Mouse (Mus musculus): ENCODE measurements around the gene Map4k2. TPM values are rescaled to one million over a fixed set of nuclear protein-coding genes. Genes with fewer than 3 reads are reported as not detected.

Gene Map4k2
- total RNA-seq (2021), result 10 to 100 TPM; 42.6 to 44.3 TPM

- DNase-seq (ENCODE audit: low spot score), result peak; percentile 73
- intact Hi-C loops (cut with DNase I), result loop anchor here (2.0 kb wide), 1 partner anchor 22 kb away; the partner anchor contains the start of gene Sf1
Measured at GRCm38 (mm10) chr19:6340524-6341452, at the start of gene Map4k2. Gene Map4k2, plus strand, starts transcription at chr19:6341135.

GRCm38 (mm10) chr19:6292262-6292661 lies 48.7 kb upstream of the Map4k2 start:
- intact Hi-C loops (cut with DNase I), result no loop called here
- no peak for DNase-seq (ENCODE audit: low spot score)

- DNase-seq (ENCODE audit: low spot score), result no peak
- intact Hi-C loops (cut with DNase I), result no loop called here
Measured at GRCm38 (mm10) chr19:6294301-6294700, 46.6 kb upstream of the Map4k2 start.

GRCm38 (mm10) chr19:6296551-6297210 lies 44.3 kb upstream of the Map4k2 start:
- intact Hi-C loops (cut with DNase I), result no loop called here
- DNase-seq (ENCODE audit: low spot score), result no peak

GRCm38 (mm10) chr19:6297641-6298040 lies 43.3 kb upstream of the Map4k2 start:
- intact Hi-C loops (cut with DNase I), result no loop called here
- peak; percentile 60 for DNase-seq (ENCODE audit: low spot score)

GRCm38 (mm10) chr19:6299003-6299402 lies 41.9 kb upstream of the Map4k2 start:
- intact Hi-C loops (cut with DNase I), result no loop called here
- no peak for DNase-seq (ENCODE audit: low spot score)

- peak; percentile 49 for DNase-seq (ENCODE audit: low spot score)
- intact Hi-C loops (cut with DNase I), result no loop called here
Measured at GRCm38 (mm10) chr19:6299450-6300267, 41.3 kb upstream of the Map4k2 start.

GRCm38 (mm10) chr19:6300402-6300841 lies 40.5 kb upstream of the Map4k2 start:
- intact Hi-C loops (cut with DNase I), result no loop called here
- peak; percentile 70 for DNase-seq (ENCODE audit: low spot score)

GRCm38 (mm10) chr19:6302114-6302513 lies 38.8 kb upstream of the Map4k2 start:
- intact Hi-C loops (cut with DNase I), result no loop called here
- DNase-seq (ENCODE audit: low spot score), result no peak

GRCm38 (mm10) chr19:6302522-6302921 lies 38.4 kb upstream of the Map4k2 start:
- intact Hi-C loops (cut with DNase I), result no loop called here
- DNase-seq (ENCODE audit: low spot score), result peak; percentile 77

GRCm38 (mm10) chr19:6303831-6304230 lies 37.1 kb upstream of the Map4k2 start:
- intact Hi-C loops (cut with DNase I), result loop anchor here (1.0 kb wide), 1 partner anchor 36 kb away; no protein-coding TSS in a partner anchor
- no peak for DNase-seq (ENCODE audit: low spot score)

GRCm38 (mm10) chr19:6304787-6305516 lies 36.0 kb upstream of the Map4k2 start:
- intact Hi-C loops (cut with DNase I), result loop anchor here (1.0 kb wide), 1 partner anchor 37 kb away; no protein-coding TSS in a partner anchor
- peak; percentile 84 for DNase-seq (ENCODE audit: low spot score)

GRCm38 (mm10) chr19:6305517-6306115 lies 35.3 kb upstream of the Map4k2 start:
- intact Hi-C loops (cut with DNase I), result loop anchor here (2.0 kb wide), 1 partner anchor 25 kb away; no protein-coding TSS in a partner anchor
- no peak for DNase-seq (ENCODE audit: low spot score)

GRCm38 (mm10) chr19:6306137-6306551 lies 34.8 kb upstream of the Map4k2 start, which contains the start of gene Cdc42bpg:
Gene Cdc42bpg, plus strand, starts transcription at chr19:6306456.
- intact Hi-C loops (cut with DNase I), result loop anchor here (2.0 kb wide), 1 partner anchor 25 kb away; no protein-coding TSS in a partner anchor

GRCm38 (mm10) chr19:6306586-6306985 lies 34.3 kb upstream of the Map4k2 start:
- DNase-seq (ENCODE audit: low spot score), result peak; percentile 58

More at GRCm38 (mm10) chr19:6306137-6306551, 34.8 kb upstream of the Map4k2 start, which contains the start of gene Cdc42bpg:
- peak; percentile 76 for DNase-seq (ENCODE audit: low spot score)

GRCm38 (mm10) chr19:6307733-6308531 lies 33.0 kb upstream of the Map4k2 start:
- intact Hi-C loops (cut with DNase I), result loop anchor here (2.0 kb wide), 1 partner anchor 23 kb away; no protein-coding TSS in a partner anchor
- DNase-seq (ENCODE audit: low spot score), result no peak

More at GRCm38 (mm10) chr19:6306586-6306985, 34.3 kb upstream of the Map4k2 start:
- intact Hi-C loops (cut with DNase I), result loop anchor here (2.0 kb wide), 1 partner anchor 24 kb away; no protein-coding TSS in a partner anchor

- DNase-seq (ENCODE audit: low spot score), result no peak
- intact Hi-C loops (cut with DNase I), result no loop called here
Measured at GRCm38 (mm10) chr19:6310181-6310580, 30.8 kb upstream of the Map4k2 start.
